Mouse (Mus musculus) E14TG2a.4 (cell line): Measurements from ENCODE around the gene Hspa1a.
"Not testable (repeated sequence)": the region's sequence is repeated elsewhere in the genome, so short reads cannot be mapped to it uniquely, and the experiment has no call there.

Experiments used
- H3K27me3 ChIP-seq: 2 replicates; pipeline ENCODE4 v1.6.1; 2014; ENCODE audit warnings: low read length, control low read depth; ENCODE audit not compliant: insufficient read depth
- H3K36me3 ChIP-seq: 2 replicates; pipeline ENCODE4 v1.6.1; 2014; ENCODE audit warnings: low read length, control low read depth; ENCODE audit not compliant: insufficient read depth
- H3K4me1 ChIP-seq: replicated peaks from 2 replicates; pipeline ENCODE4 v1.6.1; 2014; ENCODE audit warnings: low read depth, low read length, control low read depth
- H3K4me3 ChIP-seq: replicated peaks from 2 replicates; pipeline ENCODE4 v1.5.1; 2014; ENCODE audit warnings: mild to moderate bottlenecking, low read length
- H3K9me3 ChIP-seq: 2 replicates; pipeline ENCODE4 v1.6.1; 2014; ENCODE audit warnings: low read length, control low read depth
- CTCF ChIP-seq: conservative IDR thresholded peaks from 2 replicates; pipeline ENCODE4 v1.5.1; 2014; ENCODE audit warnings: low read length
- NANOG ChIP-seq: IDR thresholded peaks from 2 replicates; pipeline ENCODE4 v1.6.1; 2014; ENCODE audit warnings: borderline replicate concordance, low read length, mixed read lengths
- POU5F1 ChIP-seq: IDR thresholded peaks from 2 replicates; pipeline ENCODE4 v1.6.1; 2014; ENCODE audit warnings: low read length, borderline replicate concordance

The Hspa1a gene

GRCm38 (mm10) chr17:34977000-34977399 lies 5.0 kb upstream of the Hspa1a start:
- TF ChIP-seq CTCF = no peak
- no peak for TF ChIP-seq NANOG
- no peak for TF ChIP-seq POU5F1
- Histone ChIP-seq H3K36me3 (0 out of 2 replicates have a peak, but pooled peaks cover 3% of the 10 kb centered on the region), H3K4me1 (peaks cover 33% of the 10 kb centered on the region), H3K9me3 (no peaks in the 10 kb centered on the region), H3K27me3 (peaks cover 51% of the 10 kb centered on the region), H3K4me3 (no peak overlapping the region)

GRCm38 (mm10) chr17:34975581-34976492 lies 3.9 kb upstream of the Hspa1a start:
- Histone ChIP-seq H3K4me1 (peaks cover 28% of the 10 kb centered on the region), H3K9me3 (no peaks in the 10 kb centered on the region), H3K36me3 (0 out of 2 replicates have a peak, but pooled peaks cover 3% of the 10 kb centered on the region), H3K4me3 (no peak overlapping the region), H3K27me3 (peaks cover 51% of the 10 kb centered on the region)
- no peak for TF ChIP-seq CTCF
- TF ChIP-seq POU5F1 = no peak
- TF ChIP-seq NANOG = no peak

- not testable (repeated sequence) for H3K36me3 ChIP-seq, H3K9me3 ChIP-seq
- Histone ChIP-seq H3K4me1 (peaks cover 18% of the 10 kb centered on the region), H3K4me3 (peak overlapping the region; percentile 64), H3K27me3 (peaks cover 60% of the 10 kb centered on the region)
Measured at GRCm38 (mm10) chr17:34971694-34972068, 275 bp downstream of the Hspa1a start.

- not testable (repeated sequence) for H3K9me3 ChIP-seq, H3K4me3 ChIP-seq, H3K36me3 ChIP-seq
- Histone ChIP-seq H3K4me1 (peaks cover 20% of the 10 kb centered on the region), H3K27me3 (peaks cover 58% of the 10 kb centered on the region)
Measured at GRCm38 (mm10) chr17:34970850-34971249, 1.1 kb downstream of the Hspa1a start.

- H3K4me3 ChIP-seq, H3K9me3 ChIP-seq, H3K36me3 ChIP-seq: not testable (repeated sequence)
- Histone ChIP-seq H3K4me1 (peaks cover 30% of the 10 kb centered on the region), H3K27me3 (peaks cover 54% of the 10 kb centered on the region)
Measured at GRCm38 (mm10) chr17:34969822-34970221, 2.1 kb downstream of the Hspa1a start, which contains the start of gene Gm20481. Gm20481 (plus strand) TSS chr17:34969912.

- Histone ChIP-seq H3K4me1 (peaks cover 53% of the 10 kb centered on the region), H3K9me3 (no peaks in the 10 kb centered on the region), H3K27me3 (peaks cover 48% of the 10 kb centered on the region), H3K4me3 (no peak overlapping the region), H3K36me3 (no peaks in the 10 kb centered on the region)
- TF ChIP-seq CTCF (no peak), NANOG (no peak), POU5F1 (no peak)
Measured at GRCm38 (mm10) chr17:34965627-34966026, 6.3 kb downstream of the Hspa1a start.

GRCm38 (mm10) chr17:34964640-34965049 lies 7.3 kb downstream of the Hspa1a start:
- H3K9me3 ChIP-seq = no peaks in the 10 kb centered on the region
- peaks cover 61% of the 10 kb centered on the region for H3K4me1 ChIP-seq
- H3K4me3 ChIP-seq = no peak overlapping the region
- TF ChIP-seq CTCF = no peak
- TF ChIP-seq POU5F1 = no peak
- TF ChIP-seq NANOG = no peak
- peaks cover 51% of the 10 kb centered on the region for H3K27me3 ChIP-seq
- no peaks in the 10 kb centered on the region for H3K36me3 ChIP-seq

- Histone ChIP-seq H3K27me3 (peaks cover 35% of the 10 kb centered on the region), H3K4me1 (peaks cover 58% of the 10 kb centered on the region)
- TF ChIP-seq POU5F1 = no peak
- TF ChIP-seq CTCF = no peak
- TF ChIP-seq NANOG = no peak
Measured at GRCm38 (mm10) chr17:34962841-34963240, 9.1 kb downstream of the Hspa1a start.

GRCm38 (mm10) chr17:34962125-34962524 lies 9.8 kb downstream of the Hspa1a start:
- TF ChIP-seq CTCF (no peak), POU5F1 (no peak), NANOG (no peak)
- no peaks in the 10 kb centered on the region for H3K9me3 ChIP-seq
- H3K36me3 ChIP-seq = no peaks in the 10 kb centered on the region
- H3K27me3 ChIP-seq = peaks cover 30% of the 10 kb centered on the region
- peaks cover 51% of the 10 kb centered on the region for H3K4me1 ChIP-seq
- no peak overlapping the region for H3K4me3 ChIP-seq

More at GRCm38 (mm10) chr17:34962841-34963240, 9.1 kb downstream of the Hspa1a start:
- H3K36me3 ChIP-seq = no peaks in the 10 kb centered on the region
- H3K4me3 ChIP-seq = no peak overlapping the region
- no peaks in the 10 kb centered on the region for H3K9me3 ChIP-seq
